Mouse (Mus musculus) right cerebral cortex, adult 2 months (tissue): ENCODE data around the gene Syne1.

Experiments
- DNase-seq, 2 experiments: peaks; one replicate each; pipeline ENCODE4 v3.0.0; 2021 to 2022; ENCODE audit warnings: low spot score in 2 of 2

Syne1 gene

GRCm38 (mm10) chr10:5551382-5551781, at the start of gene Syne1:
Syne1 (minus strand) TSS chr10:5551482.
- no peak for DNase-seq

- peak; percentile 78 to 85 for DNase-seq
Measured at GRCm38 (mm10) chr10:5600123-5600522, 48.8 kb upstream of the Syne1 start.

- DNase-seq, result no peak
Measured at GRCm38 (mm10) chr10:5596559-5596958, 45.3 kb upstream of the Syne1 start.

GRCm38 (mm10) chr10:5594457-5594856, 43.2 kb upstream of the Syne1 start:
- no peak for DNase-seq

GRCm38 (mm10) chr10:5593464-5593863, 42.2 kb upstream of the Syne1 start, which contains the start of gene Myct1:
Myct1 (plus strand) TSS chr10:5593775.
- DNase-seq, result no peak

GRCm38 (mm10) chr10:5591996-5592395, 40.7 kb upstream of the Syne1 start:
- DNase-seq, result no peak

- no peak for DNase-seq
Measured at GRCm38 (mm10) chr10:5591061-5591460, 39.8 kb upstream of the Syne1 start.

GRCm38 (mm10) chr10:5573328-5573727, 22.0 kb upstream of the Syne1 start:
- DNase-seq, result no peak

- no peak for DNase-seq
Measured at GRCm38 (mm10) chr10:5571332-5571731, 20.1 kb upstream of the Syne1 start.

GRCm38 (mm10) chr10:5570059-5570458, 18.8 kb upstream of the Syne1 start:
- no peak for DNase-seq

- peak; percentile 17 to 20 for DNase-seq
Measured at GRCm38 (mm10) chr10:5568991-5569390, 17.7 kb upstream of the Syne1 start.

- DNase-seq, result no peak
Measured at GRCm38 (mm10) chr10:5561706-5562105, 10.4 kb upstream of the Syne1 start.

GRCm38 (mm10) chr10:5560526-5560925, 9.2 kb upstream of the Syne1 start:
- no peak for DNase-seq

- DNase-seq, result no peak
Measured at GRCm38 (mm10) chr10:5558808-5559207, 7.5 kb upstream of the Syne1 start.

- peak in 1 of 2 experiments; percentile 10 for DNase-seq
Measured at GRCm38 (mm10) chr10:5554941-5555340, 3.7 kb upstream of the Syne1 start.

GRCm38 (mm10) chr10:5550168-5551021, 887 bp downstream of the Syne1 start:
- DNase-seq, result peak; percentile 69 to 73

- no peak for DNase-seq
Measured at GRCm38 (mm10) chr10:5549871-5550167, 1.5 kb downstream of the Syne1 start.

GRCm38 (mm10) chr10:5548651-5549050, 2.6 kb downstream of the Syne1 start:
- no peak for DNase-seq

GRCm38 (mm10) chr10:5547769-5548168, 3.5 kb downstream of the Syne1 start:
- DNase-seq, result no peak

- DNase-seq, result no peak
Measured at GRCm38 (mm10) chr10:5546428-5546827, 4.9 kb downstream of the Syne1 start.

- DNase-seq, result peak in 1 of 2 experiments; percentile 25
Measured at GRCm38 (mm10) chr10:5528284-5528683, 23.0 kb downstream of the Syne1 start.

GRCm38 (mm10) chr10:5527634-5528033, 23.6 kb downstream of the Syne1 start:
- no peak for DNase-seq

- no peak for DNase-seq
Measured at GRCm38 (mm10) chr10:5522904-5523303, 28.4 kb downstream of the Syne1 start.

GRCm38 (mm10) chr10:5522276-5522675, 29.0 kb downstream of the Syne1 start:
- DNase-seq, result no peak
